Mouse (Mus musculus): ENCODE measurements around the gene Vmn1r188.

DNA sequence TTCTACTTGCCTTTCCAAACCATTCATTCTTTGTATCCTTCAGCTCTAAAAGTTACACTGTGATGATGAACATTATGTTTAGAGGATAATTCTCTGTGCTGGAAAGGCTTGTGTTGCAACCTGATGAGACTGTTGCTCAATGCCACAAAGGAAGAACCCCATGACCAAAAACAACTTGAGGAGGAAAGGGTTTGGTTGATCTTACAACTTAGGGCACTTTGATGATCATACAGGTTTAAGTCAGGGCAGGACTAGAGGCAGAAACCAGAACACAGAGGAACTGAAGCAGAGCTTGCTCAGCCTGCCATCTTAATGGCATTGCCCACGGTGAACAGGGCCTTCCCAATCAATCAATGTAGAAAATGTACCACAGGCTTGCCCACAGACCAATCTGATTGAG, 22.8 kb upstream of the Vmn1r188 start:
- TF ChIP-seq CTCF (IDR thresholded peaks at IDR 0.05; ENCODE audit: extremely low read depth, insufficient read length, insufficient replicate concordance, low read depth, low read length) (no peak), POLR2A (IDR thresholded peaks at IDR 0.05; ENCODE audit: low read depth, low read length) (no peak)
